Mouse (Mus musculus) kidney, embryonic 16.5 days (tissue): ENCODE data around the gene Mnt. TPM values are rescaled to one million over a fixed set of nuclear protein-coding genes. Genes with fewer than 3 reads are reported as not detected.
A peak's percentile ranks its signal among the peaks of the same experiment; 100 is the strongest.

Experiments used
- ATAC-seq: fragments of 200-750 bp; cut with Nextera tagmentation; 2 replicates; pipeline ENCODE4 v1.8.0; 2017; ENCODE audit warnings: moderate TSS enrichment; ENCODE audit not compliant: low FRiP score, low TSS enrichment
- H3K27ac ChIP-seq: fragments of 300-500 bp; sonication (generic); 2 replicates; pipeline ENCODE4 v1.5.1; 2014; ENCODE audit warnings: low read length
- H3K27me3 ChIP-seq: fragments of 300-500 bp; sonication (generic); 2 replicates; pipeline ENCODE4 v1.6.1; 2014; ENCODE audit warnings: low read length, control low read depth, mixed read lengths; ENCODE audit not compliant: insufficient read depth
- H3K36me3 ChIP-seq: fragments of 300-500 bp; sonication (generic); 2 replicates; pipeline ENCODE4 v1.6.1; 2014; ENCODE audit warnings: low read length, control low read depth, mixed read lengths; ENCODE audit not compliant: insufficient read depth
- H3K4me1 ChIP-seq: fragments of 300-500 bp; sonication (generic); 2 replicates; pipeline ENCODE4 v1.6.1; 2014; ENCODE audit warnings: low read length, control low read depth, mixed read lengths; ENCODE audit not compliant: insufficient read depth
- H3K4me2 ChIP-seq: fragments of 300-500 bp; sonication (generic); replicated peaks from 2 replicates; pipeline ENCODE4 v1.6.1; 2014; ENCODE audit warnings: low read depth, low read length
- H3K4me3 ChIP-seq: fragments of 300-500 bp; sonication (generic); 2 replicates; pipeline ENCODE4 v1.5.1; 2014; ENCODE audit warnings: mild to moderate bottlenecking, low read length
- H3K9ac ChIP-seq: fragments of 300-500 bp; sonication (generic); replicated peaks from 2 replicates; pipeline ENCODE4 v1.6.1; 2014; ENCODE audit warnings: low read length
- H3K9me3 ChIP-seq: fragments of 300-500 bp; sonication (generic); 2 replicates; pipeline ENCODE4 v1.6.1; 2016; ENCODE audit warnings: low read length, control low read depth
- WGBS: fragments of 180-500 bp; shearing (Covaris S2); extraction: QIAGEN DNeasy Blood & Tissue Kit; methylation state at CpG from one replicate; pipeline ENCODE4 v1.1.7; 2014; 5-methylcytosine and 5-hydroxymethylcytosine counted together
- polyA plus RNA-seq: library from polyadenylated mRNA; unstranded; fragments of >200 nt; fragmentation: Nextera tagmentation; extraction: Ambion mirVana; gene quantifications from 2 replicates; pipeline ENCODE4 v1.2.1, GENCODE M21; 2015

Mnt gene
- polyA plus RNA-seq, 1 experiment from 2014 or later: 4.8 TPM

DNA sequence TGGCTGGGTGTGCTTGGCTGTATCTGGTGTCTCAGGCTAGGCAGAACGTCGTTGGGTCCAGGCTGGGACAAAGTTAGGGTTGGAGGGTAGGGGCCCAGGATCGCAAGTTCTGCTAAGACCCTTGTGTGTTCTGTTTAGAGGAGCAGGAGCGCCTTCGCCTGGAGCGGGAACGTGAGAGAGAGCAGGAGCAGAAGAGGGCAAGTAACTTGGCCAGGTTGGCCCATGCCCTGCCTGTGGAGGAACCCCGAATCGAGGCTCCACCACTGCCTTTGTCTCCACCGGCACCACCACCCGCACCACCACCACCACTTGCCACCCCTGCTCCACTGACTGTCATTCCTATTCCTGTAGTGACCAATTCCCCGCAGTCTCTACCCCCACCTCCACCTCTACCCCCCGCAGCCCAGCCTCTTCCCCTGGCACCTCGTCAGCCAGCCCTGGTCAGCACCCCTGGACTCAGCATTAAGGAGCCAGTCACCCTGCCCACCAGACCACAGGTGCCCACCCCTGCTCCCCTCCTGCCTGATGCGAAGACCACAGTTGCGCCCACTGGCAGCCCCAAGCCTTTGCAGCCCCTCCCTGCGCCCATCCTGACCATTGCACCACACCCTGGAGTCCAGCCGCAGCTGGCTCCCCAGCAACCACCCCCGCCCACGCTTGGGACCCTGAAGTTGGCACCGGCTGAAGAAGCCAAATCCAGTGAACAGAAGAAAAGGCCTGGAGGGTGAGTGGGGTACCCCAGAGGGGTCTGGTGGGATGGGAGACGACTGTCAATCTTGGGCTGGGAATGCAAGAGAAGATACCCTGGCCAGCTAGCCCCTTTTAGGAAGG is 5.7 kb downstream of the Mnt start:
- WGBS: 92% methylated on average over 22 of the region's 22 CpGs
- no peaks in the 10 kb centered on the region for H3K9me3 ChIP-seq
- H3K27ac ChIP-seq: no peak overlapping the region
- H3K4me2 ChIP-seq: no peak overlapping the region
- no peak overlapping the region for H3K9ac ChIP-seq
- H3K36me3 ChIP-seq: no peaks in the 10 kb centered on the region
- peaks cover 60% of the 10 kb centered on the region for H3K4me1 ChIP-seq
- ATAC-seq: no peak
- no peak overlapping the region for H3K4me3 ChIP-seq
- H3K27me3 ChIP-seq: no peaks in the 10 kb centered on the region

DNA sequence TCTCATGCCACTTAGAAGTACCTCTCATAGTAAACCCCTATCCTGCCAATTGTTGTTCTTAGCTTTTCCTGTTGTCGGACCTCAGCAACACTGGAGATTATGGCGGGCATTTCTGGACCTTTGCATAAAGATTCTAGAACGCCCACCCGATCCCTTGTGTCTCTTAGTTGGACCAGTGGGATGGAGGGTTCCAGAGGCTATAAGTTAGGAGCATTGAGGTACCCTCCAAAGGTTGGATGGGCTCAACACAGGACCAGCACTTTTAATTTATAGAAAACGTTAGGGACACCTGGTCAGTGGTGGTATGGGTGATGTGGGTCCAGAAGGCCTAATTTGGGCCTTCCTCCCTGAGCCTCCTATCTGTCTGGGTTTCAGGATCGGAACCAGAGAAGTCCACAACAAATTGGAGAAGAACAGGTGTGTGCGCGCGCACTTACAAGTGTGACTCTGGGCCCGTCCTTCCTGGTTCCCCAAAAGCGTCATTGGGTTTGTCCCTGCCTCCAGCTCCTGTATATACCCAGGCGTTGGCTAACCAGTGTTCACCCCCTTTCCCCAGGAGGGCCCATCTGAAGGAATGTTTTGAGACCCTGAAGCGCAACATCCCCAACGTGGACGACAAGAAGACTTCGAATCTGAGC is 6.5 kb downstream of the Mnt start:
- Histone ChIP-seq H3K9me3 (no peaks in the 10 kb centered on the region), H3K9ac (peak overlapping the region; percentile 67), H3K4me1 (peaks cover 67% of the 10 kb centered on the region), H3K27me3 (no peaks in the 10 kb centered on the region), H3K4me3 (peak overlapping the region; percentile 54), H3K36me3 (no peaks in the 10 kb centered on the region), H3K4me2 (peak overlapping the region; percentile 71), H3K27ac (peak overlapping the region; percentile 96)
- no peak for ATAC-seq
- WGBS: 53% methylated on average over 16 of the region's 16 CpGs

DNA sequence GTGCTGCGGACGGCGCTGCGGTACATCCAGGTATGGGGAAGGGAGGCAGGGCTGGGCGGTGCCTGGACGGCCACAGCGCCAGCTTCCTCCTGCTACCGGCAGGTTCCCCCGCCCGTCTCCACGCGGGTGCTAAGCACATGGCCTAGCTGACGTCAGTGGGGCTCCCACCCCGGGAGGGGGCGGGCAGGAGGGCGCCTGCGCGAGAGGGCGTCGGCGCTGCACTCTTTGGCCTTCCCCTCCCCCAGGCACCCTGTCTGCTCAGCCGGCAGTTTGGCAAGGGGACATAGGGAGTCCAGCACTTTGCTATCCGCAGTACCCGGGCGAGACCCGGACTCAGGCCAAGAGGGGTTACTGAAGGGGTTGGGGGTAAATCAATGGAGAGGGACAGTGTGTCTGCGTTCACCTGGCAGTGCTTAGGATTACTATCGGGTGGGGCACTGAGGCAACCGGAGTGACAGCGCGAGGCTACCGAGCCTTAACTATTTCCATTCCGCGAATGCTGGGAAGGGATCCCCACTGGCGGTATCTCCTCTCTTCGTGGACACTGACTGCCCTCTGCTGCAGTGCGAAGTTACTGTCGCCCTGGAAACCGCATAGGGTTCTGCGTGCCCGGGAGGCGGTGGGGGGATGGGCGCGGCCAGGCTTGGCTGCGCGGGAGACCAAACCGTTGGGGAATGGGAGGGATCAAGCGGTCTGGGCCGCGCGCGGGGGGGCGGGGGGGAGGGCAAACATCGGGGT is 7.1 kb downstream of the Mnt start:
- peak overlapping the region; percentile 71 for H3K4me2 ChIP-seq
- peaks cover 6% of the 10 kb centered on the region; the same call in 1 of the 2 replicates for H3K36me3 ChIP-seq
- H3K27me3 ChIP-seq: no peaks in the 10 kb centered on the region
- H3K27ac ChIP-seq: peak overlapping the region; percentile 96
- ATAC-seq: peak; percentile 64
- peak overlapping the region; percentile 54 for H3K4me3 ChIP-seq
- peak overlapping the region; percentile 67 for H3K9ac ChIP-seq
- H3K9me3 ChIP-seq: no peaks in the 10 kb centered on the region
- H3K4me1 ChIP-seq: peaks cover 71% of the 10 kb centered on the region
- WGBS: under 1% methylated on average over 53 of the region's 54 CpGs

DNA sequence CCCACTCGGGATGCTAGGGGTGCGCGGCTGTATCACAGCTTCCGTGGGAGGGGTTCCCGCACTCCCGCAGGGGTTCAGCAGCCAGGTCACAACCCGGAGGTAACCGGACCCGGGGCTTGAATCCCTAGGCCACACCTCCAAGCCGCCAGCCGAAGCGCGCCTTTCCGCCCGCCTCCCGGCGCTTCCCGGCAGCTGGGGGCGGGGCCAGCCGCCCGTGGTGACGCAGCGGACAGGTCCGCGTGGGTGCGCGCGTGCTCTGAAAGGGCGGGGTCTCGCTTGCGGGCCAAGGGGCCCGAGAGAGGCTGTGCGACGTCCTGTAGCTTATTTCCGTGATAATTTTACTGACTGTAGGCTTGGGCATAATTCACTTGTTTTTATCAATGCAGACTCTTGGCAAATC is 7.7 kb downstream of the Mnt start:
- H3K9ac ChIP-seq: peak overlapping the region; percentile 67
- no peaks in the 10 kb centered on the region for H3K27me3 ChIP-seq
- H3K36me3 ChIP-seq: peaks cover 12% of the 10 kb centered on the region; the same call in 1 of the 2 replicates
- peak; percentile 64 for ATAC-seq
- WGBS: under 1% methylated on average over 35 of the region's 35 CpGs
- H3K27ac ChIP-seq: peak overlapping the region; percentile 96
- H3K4me3 ChIP-seq: peak overlapping the region; percentile 54
- H3K9me3 ChIP-seq: no peaks in the 10 kb centered on the region
- peaks cover 70% of the 10 kb centered on the region for H3K4me1 ChIP-seq
- peak overlapping the region; percentile 71 for H3K4me2 ChIP-seq

DNA sequence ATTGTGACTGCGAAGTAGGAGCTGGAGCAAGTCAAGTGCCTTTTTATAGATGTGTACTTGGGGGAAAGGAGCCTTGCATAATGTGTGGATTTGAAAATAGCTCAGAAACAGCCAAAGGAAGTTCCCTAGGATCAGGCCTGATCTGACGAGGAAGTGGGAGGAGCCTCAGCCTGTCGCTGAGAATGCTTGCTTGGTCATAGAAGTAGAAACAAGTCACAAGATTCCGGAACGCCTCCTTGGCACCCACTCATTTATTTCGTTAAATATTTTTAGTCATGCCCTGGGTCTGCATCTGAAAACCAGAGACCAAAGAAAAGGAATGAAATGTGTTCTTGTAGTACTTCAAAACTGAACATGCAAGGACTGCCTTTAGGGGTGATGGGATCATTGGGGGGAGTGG is 8.3 kb downstream of the Mnt start:
- H3K4me3 ChIP-seq: peak overlapping the region; percentile 54; the same call in 1 of the 2 replicates
- H3K4me1 ChIP-seq: peaks cover 65% of the 10 kb centered on the region
- H3K4me2 ChIP-seq: peak overlapping the region; percentile 71
- H3K9ac ChIP-seq: no peak overlapping the region
- 22% methylated on average over 6 of the region's 6 CpGs for WGBS
- ATAC-seq: no peak
- no peaks in the 10 kb centered on the region for H3K27me3 ChIP-seq
- no peaks in the 10 kb centered on the region for H3K9me3 ChIP-seq
- H3K36me3 ChIP-seq: peaks cover 16% of the 10 kb centered on the region; the same call in 1 of the 2 replicates
- peak overlapping the region; percentile 96 for H3K27ac ChIP-seq

DNA sequence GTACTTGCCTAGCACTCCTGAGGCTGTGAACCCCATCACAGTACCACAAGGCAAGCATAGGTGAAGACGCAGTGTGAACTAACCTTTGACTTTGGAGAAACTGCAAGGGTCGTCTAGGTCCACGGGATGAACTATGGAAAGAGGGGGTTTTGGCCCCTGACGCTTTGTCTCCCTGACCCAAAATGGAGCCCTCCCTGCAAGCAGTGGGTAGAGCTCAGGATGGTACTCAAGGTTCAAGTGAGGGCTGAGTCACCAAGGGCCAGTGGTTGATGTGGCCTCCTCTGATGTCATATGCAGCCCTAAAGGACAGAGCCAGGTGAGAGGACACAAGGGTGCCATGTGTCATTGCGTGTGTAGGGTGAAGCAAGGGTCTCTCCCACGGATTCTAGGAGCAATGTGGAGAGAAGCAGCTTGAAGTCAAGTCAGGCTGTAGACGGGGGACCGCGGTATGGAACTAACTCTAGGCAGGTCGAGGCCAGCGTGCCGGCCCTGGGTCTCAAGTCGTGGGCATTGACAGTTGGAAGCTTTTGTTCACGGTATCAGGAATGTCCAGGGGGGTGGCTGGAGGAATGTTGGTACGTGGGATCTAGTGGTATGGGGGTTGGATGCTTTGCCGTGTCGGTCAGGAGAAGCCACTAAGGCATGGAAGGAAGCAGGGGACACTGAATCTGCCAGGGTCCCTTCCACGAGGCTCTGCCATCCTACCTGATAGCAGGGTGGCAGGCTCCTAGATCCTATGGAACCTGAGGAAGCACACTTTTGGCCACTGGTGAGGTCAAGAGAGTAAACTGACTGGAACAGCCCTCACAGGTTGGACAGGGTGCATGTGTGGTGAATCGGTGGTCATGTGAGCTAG is 9.4 kb downstream of the Mnt start:
- WGBS: 92% methylated on average over 19 of the region's 19 CpGs
- H3K4me1 ChIP-seq: peaks cover 54% of the 10 kb centered on the region

DNA sequence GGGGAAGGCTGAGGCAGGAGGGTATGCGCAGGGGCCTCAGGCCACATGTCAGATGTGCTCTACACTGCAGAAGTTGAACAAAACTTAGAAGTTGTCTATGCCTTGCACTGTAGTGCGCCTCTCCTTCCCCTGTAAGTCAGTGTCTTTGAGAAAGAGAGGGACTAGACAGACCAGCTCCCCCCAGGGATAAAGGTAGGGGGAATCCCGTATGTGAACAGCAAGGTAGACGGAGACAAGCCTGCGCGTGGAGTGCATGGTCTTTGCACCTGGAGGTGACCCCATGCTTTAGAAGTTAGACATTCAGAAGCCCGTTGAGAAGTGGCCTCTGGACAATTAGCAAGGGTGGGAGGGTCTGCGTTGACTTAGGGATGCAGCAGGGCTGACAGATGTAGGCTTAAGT is 10.0 kb downstream of the Mnt start:
- Histone ChIP-seq H3K27ac (peak overlapping the region; percentile 71; the same call in 1 of the 2 replicates), H3K9ac (peak overlapping the region; percentile 46; the same call in 1 of the 2 replicates), H3K4me2 (no peak overlapping the region)

More for the DNA sequence above, 9.4 kb downstream of the Mnt start:
- H3K9ac ChIP-seq: no peak overlapping the region
- peaks cover 23% of the 10 kb centered on the region for H3K36me3 ChIP-seq
- no peak overlapping the region for H3K4me2 ChIP-seq
- ATAC-seq: no peak
- H3K9me3 ChIP-seq: no peaks in the 10 kb centered on the region
- no peak overlapping the region for H3K4me3 ChIP-seq
- no peak overlapping the region for H3K27ac ChIP-seq
- H3K27me3 ChIP-seq: no peaks in the 10 kb centered on the region

DNA sequence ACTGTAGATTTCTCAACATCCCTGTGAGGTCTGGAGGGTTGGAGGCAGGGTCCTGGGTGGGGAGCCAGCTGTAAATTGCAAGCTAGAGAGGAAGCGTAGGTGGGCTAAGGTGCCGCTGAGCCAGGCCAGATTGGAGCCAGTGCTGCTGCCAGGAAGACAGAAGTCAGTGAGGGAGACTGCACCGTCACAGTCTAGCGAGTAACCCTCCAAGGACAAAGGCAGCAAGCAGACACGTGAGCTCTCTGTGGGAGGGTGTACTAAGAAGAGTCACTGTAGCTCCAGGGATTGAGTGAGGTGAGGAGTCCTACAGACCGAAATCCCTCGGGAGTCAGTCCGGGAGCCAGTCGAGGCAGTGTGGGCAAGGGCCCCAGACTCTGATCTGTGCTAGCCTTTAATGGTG is 10.6 kb downstream of the Mnt start:
- 45% methylated on average over 9 of the region's 9 CpGs for WGBS
- Histone ChIP-seq H3K27ac (peak overlapping the region; percentile 71), H3K4me2 (no peak overlapping the region; the same call in 1 of the 2 replicates), H3K27me3 (no peaks in the 10 kb centered on the region), H3K9me3 (peaks cover 3% of the 10 kb centered on the region), H3K4me1 (peaks cover 54% of the 10 kb centered on the region), H3K36me3 (peaks cover 31% of the 10 kb centered on the region), H3K4me3 (no peak overlapping the region), H3K9ac (peak overlapping the region; percentile 46)
- peak; percentile 42 for ATAC-seq

More for the DNA sequence above, 10.0 kb downstream of the Mnt start:
- H3K9me3 ChIP-seq: peaks cover 2% of the 10 kb centered on the region
- H3K36me3 ChIP-seq: peaks cover 29% of the 10 kb centered on the region
- WGBS: 63% methylated on average over 8 of the region's 8 CpGs
- H3K4me1 ChIP-seq: peaks cover 54% of the 10 kb centered on the region
- no peak for ATAC-seq
- H3K27me3 ChIP-seq: no peaks in the 10 kb centered on the region
- no peak overlapping the region for H3K4me3 ChIP-seq

DNA sequence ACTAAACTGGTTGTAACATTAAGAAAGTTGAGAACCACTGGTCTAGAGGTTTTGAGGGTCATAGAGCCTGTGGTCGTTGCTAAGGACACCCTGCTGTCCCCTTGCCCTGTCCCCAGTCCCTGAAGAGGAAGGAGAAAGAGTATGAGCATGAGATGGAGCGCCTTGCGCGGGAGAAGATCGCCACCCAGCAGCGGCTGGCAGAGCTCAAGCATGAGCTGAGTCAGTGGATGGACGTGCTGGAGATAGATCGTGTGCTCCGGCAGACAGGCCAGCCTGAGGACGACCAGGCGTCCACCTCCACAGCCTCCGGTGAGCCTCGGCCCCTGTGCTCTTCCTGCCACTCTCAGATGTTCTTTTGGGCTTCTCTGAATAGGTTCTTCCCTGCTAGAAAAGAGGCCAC is 11.3 kb downstream of the Mnt start:
- peaks cover 31% of the 10 kb centered on the region for H3K36me3 ChIP-seq
- H3K4me1 ChIP-seq: peaks cover 52% of the 10 kb centered on the region
- H3K4me2 ChIP-seq: no peak overlapping the region
- no peaks in the 10 kb centered on the region for H3K27me3 ChIP-seq
- no peak overlapping the region for H3K4me3 ChIP-seq
- no peak overlapping the region for H3K27ac ChIP-seq
- H3K9me3 ChIP-seq: peaks cover 3% of the 10 kb centered on the region
- WGBS: 81% methylated on average over 13 of the region's 13 CpGs
- H3K9ac ChIP-seq: no peak overlapping the region
- no peak for ATAC-seq
